Mouse (Mus musculus) lung, adult 2 months (tissue): ENCODE results near the gene Phactr1. TPM values are rescaled to one million over a fixed set of nuclear protein-coding genes. Genes with fewer than 3 reads are reported as not detected.
"Not testable (repeated sequence)": the region's sequence is repeated elsewhere in the genome, so short reads cannot be mapped to it uniquely, and the experiment has no call there.

Experiments used
- DNase-seq: peaks from one replicate; pipeline ENCODE4 v3.0.0; 2022
- H3K4me1 ChIP-seq: fragments of 200-500 bp; 2 replicates; pipeline ENCODE4 v1.6.1; 2011; ENCODE audit warnings: low read length; ENCODE audit not compliant: control insufficient read depth, insufficient read depth
- H3K4me3 ChIP-seq: fragments of 200-500 bp; replicated peaks from 2 replicates; pipeline ENCODE3; 2011; ENCODE audit warnings: low read depth, mild to moderate bottlenecking, control low read depth, low read length; ENCODE audit errors: extremely low read depth
- CTCF ChIP-seq: fragments of 200-500 bp; IDR thresholded peaks from 2 replicates; pipeline ENCODE4 v1.5.1; 2011; ENCODE audit warnings: mild to moderate bottlenecking, low read length, control low read depth; ENCODE audit not compliant: insufficient read depth
- POLR2A ChIP-seq: fragments of 200-500 bp; IDR thresholded peaks from 2 replicates; pipeline ENCODE4 v1.6.1; 2011; ENCODE audit warnings: low read depth, mild to moderate bottlenecking, control low read depth, low read length, borderline replicate concordance; ENCODE audit errors: extremely low read depth
- WGBS: fragments of 180-500 bp; shearing (Covaris S2); methylation state at CpG from one replicate; pipeline ENCODE4 v1.1.7; 2018; 5-methylcytosine and 5-hydroxymethylcytosine counted together
- polyA plus RNA-seq: library from polyadenylated mRNA; depleted of rRNA; stranded (reverse); fragments of >200 nt; gene quantifications from 2 replicates; pipeline ENCODE4 v1.2.3, GENCODE M21; 2012

The Phactr1 gene
- polyA plus RNA-seq, 1 experiment: 40.7 TPM

DNA sequence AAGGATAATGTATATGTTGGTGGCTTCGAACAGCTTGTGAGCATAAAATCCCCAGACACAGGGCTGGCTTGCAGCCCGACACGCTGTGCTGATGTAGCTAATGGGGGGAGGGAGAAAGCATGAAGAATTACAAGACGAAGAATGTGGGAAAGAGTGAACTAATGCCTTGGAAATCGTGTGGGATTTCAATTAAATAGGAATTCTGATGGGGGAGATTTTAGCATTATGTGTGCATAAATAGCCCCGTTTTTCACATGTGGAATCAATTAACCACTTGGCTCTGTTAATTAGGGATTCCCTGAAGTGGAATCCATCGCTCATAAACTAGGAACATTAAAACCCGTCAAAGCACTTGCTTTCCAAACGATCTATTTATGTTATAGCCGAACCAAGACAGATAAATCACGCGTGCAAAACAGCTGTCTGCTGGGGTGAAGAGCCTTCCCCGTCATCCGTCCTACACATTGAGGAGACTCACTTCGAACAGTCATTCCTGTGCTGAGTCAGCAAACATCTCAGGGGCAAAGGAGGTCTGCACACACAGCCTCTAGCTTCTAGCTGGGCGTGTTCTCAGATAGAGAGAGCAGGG lies 254.2 kb downstream of the Phactr1 start:
- Histone ChIP-seq H3K4me3 (no peak overlapping the region), H3K4me1 (no peaks in the 10 kb centered on the region)
- TF ChIP-seq CTCF (no peak), POLR2A (no peak)
- 66% methylated on average over 16 of the region's 16 CpGs for WGBS
- no peak for DNase-seq

DNA sequence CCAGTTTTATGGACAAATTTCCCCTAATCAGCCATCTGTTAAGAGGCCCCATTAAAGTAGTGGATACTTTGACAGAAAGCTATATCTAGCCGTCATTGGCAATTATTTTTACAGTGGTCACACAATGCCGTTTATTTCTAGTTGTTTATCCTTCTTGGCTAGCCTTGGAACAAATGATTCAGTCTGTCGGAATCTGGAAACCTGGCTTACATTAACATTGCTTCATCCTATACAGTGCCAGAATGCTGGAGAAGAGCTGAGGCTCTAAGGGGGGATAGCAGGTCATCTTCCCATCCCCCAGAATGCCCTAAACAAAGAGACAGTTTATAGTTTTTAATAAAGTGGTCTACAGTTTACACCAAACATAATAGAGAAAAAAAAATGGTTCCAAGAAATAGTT lies 257.4 kb downstream of the Phactr1 start:
- H3K4me3 ChIP-seq: no peak overlapping the region
- no peaks in the 10 kb centered on the region for H3K4me1 ChIP-seq
- no peak for DNase-seq
- TF ChIP-seq CTCF (no peak), POLR2A (no peak)
- 44% methylated on average over 3 of the region's 3 CpGs for WGBS

DNA sequence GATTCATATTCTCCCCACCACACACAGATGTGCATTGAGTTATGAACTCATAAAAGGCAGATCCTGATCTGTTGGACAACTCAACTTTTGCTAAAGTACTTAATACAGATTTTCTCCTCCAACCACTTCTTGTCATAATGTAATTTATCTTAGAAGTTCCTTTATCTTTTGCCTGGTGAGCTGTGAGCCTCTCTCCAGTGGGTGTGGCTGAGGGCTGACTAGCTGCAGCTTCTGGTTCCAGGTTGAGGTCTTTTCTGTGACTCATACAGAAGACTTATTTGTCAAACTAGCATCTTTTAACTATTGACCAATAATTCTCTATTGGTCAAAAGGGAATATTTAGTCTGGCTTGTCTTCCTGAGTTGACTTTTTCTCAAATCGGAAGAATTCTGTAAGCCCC lies 257.9 kb downstream of the Phactr1 start:
- 84% methylated on average over 1 of the region's 1 CpGs for WGBS
- Histone ChIP-seq H3K4me3 (no peak overlapping the region), H3K4me1 (no peaks in the 10 kb centered on the region)
- no peak for DNase-seq
- TF ChIP-seq POLR2A (no peak), CTCF (no peak)

DNA sequence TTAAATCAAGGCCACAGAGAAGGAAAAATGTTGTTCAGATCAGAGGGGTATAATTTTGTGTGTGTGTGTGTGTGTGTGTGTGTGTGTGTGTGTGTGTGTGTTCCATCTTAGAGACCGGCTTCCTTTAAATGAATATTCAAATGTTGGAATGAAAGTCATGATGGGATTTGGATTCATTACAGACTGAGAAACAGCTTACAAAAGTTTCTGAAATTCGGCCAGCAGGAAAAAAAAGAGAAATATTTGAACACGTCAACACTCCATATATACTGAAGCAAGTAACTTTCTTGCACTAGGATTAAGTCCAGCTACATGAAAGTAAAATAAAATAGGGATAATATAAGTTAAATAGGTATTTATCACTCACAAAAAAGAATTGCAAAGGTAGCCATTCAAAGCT lies 259.8 kb downstream of the Phactr1 start:
- no peak for DNase-seq
- TF ChIP-seq CTCF: no peak
- TF ChIP-seq POLR2A: no peak
- 71% methylated on average over 3 of the region's 3 CpGs for WGBS

DNA sequence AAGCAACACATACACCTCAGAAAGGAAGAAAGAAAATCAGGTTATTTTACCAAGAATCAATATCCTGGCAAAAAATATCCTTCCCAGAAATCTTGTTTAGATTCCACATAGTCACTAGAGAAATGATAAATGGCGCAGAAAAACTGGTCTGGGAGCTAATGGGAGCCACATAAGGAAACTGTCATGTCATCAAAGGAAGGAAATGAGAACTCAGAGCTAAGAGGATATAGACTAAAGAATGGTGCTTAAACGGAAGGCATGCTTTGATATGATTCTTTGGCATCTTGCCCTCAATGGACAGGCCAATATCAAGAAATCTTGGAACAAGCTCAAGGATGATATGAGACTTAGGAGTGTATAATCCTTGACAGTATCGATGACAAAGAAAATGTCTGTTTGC lies 263.7 kb downstream of the Phactr1 start:
- no peak overlapping the region for H3K4me3 ChIP-seq
- H3K4me1 ChIP-seq: peaks cover 2% of the 10 kb centered on the region; the same call in 1 of the 2 replicates
- DNase-seq: no peak
- TF ChIP-seq CTCF (no peak), POLR2A (no peak)
- WGBS: 32% methylated on average over 3 of the region's 3 CpGs

More for the DNA sequence above, 259.8 kb downstream of the Phactr1 start:
- Histone ChIP-seq H3K4me3 (no peak overlapping the region), H3K4me1 (peaks cover 2% of the 10 kb centered on the region; the same call in 1 of the 2 replicates)

DNA sequence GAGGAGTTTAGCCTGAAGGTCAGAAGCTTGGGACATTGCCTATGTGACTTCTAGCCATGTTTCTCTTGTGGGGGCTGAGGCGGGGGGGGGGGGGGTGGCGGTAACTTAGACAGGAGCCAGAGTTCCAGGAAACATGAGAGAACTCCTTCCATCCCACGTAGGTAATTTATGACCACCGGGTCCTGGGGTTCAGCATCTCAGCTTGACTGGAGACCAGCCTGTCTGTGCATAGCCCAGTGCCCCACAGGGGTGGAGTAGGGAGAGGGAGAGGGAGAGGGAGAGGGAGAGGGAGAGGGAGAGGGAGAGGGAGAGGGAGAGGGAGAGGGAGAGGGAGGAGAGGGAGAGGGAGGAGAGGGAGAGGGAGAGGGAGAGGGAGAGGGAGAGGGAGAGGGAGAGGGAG lies 264.8 kb downstream of the Phactr1 start:
- H3K4me1 ChIP-seq, H3K4me3 ChIP-seq, DNase-seq: not testable (repeated sequence)
- WGBS: 61% methylated on average over 4 of the region's 4 CpGs

DNA sequence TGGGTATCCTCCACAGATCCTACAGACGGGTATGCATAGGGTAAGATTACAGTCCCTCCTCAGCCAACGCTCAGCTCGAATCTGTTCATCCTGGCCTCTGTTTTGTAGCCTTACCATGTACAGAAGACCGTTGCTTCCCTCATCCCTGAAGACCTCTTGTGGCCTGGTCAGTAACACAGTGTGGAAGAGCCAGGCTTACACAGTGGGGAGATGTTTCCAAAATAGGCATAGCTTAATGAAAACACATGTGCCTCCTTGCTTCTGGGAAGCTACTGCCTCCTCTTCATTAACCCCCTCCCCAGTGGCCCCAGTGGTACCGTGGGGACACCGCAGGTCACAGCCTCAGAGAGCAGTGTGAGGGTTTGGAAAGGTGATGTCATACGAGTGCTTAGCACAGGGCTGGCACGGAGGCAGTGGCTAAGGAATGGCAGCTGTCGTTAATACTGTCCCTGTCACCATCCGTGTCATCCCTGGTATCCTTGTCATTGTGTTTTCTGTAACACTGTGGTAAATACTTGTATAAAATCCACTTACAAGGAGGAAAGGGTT lies 268.4 kb downstream of the Phactr1 start:
- no peak for TF ChIP-seq POLR2A
- TF ChIP-seq CTCF: no peak
- Histone ChIP-seq H3K4me3 (no peak overlapping the region), H3K4me1 (peaks cover 9% of the 10 kb centered on the region)
- WGBS: 82% methylated on average over 10 of the region's 10 CpGs
- no peak for DNase-seq

DNA sequence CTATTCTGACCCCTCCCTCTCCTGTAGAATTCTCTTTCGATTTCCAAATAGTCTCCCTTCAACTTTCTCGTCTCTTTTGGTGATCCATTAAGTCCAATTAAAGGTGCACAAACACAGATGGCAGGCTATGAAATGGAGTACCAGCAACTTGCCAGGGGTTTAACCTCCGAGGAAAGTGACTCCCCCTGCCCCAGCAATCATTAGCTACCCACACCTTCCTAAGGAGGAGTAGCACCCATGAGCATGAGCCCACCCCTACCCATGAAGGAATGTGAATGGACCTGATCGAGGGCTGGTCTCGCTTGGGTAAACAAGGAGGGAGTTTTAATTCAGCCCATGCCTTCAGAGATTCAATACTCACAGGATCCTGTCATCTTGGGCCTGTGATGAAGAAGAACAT lies 268.9 kb downstream of the Phactr1 start:
- no peak overlapping the region for H3K4me3 ChIP-seq
- peaks cover 9% of the 10 kb centered on the region for H3K4me1 ChIP-seq
- TF ChIP-seq CTCF: no peak
- no peak for TF ChIP-seq POLR2A
- 72% methylated on average over 5 of the region's 5 CpGs for WGBS
- DNase-seq: no peak

DNA sequence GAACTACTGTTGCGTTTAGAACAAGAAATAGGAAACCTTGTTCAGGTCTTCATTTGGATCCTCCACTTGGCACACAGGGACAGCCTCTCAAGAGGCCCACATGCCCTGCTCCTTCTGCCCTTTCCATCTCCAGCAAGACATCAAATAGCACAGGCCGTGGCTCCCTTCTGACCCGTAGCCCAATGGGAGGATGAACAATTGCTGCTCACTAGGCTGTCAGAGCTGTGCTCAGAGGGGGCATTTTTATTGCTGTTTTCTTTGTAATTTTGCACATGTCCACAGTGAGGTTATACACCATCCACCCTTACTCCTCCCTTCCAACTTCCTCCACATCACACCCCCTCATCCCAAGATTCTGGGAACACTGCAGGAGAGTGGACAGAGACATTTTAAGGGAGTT lies 269.6 kb downstream of the Phactr1 start:
- no peak for DNase-seq
- 91% methylated on average over 3 of the region's 3 CpGs for WGBS
- Histone ChIP-seq H3K4me1 (peaks cover 8% of the 10 kb centered on the region), H3K4me3 (no peak overlapping the region)
- TF ChIP-seq POLR2A (no peak), CTCF (no peak)

DNA sequence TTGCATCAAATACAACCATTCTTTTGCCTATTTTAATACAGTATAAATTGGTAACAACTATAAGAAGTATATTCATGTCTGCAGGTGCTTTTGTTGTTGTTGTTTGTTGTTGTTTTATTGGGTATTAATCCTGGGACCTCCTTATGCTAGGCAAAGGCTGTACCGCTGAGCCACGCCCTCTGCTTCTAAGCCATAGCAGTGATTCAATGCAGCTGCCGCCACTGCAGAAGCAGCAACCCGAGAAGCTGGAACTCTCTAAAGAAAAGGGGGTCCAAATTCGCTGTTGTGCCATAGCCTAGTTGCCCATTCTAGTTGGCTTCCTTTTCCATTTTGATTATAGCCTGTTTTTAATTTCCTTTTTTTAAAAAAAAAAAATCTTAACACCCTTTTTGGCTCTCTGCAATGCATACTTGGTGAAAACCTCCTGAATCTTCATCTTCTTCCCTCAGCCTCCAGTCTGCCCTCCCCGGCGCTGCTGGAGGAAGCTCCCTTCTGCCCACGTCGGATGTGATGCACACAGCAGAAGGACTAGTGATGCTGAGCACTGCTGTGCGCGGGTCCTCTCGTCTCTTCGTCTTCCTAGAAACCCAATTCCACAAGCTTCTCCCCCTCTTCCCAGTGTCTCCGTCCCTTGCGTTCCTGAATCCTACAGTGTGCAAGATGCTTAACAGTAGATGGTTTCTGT lies 271.8 kb downstream of the Phactr1 start:
- Histone ChIP-seq H3K4me3 (no peak overlapping the region), H3K4me1 (peaks cover 8% of the 10 kb centered on the region)
- WGBS: 85% methylated on average over 15 of the region's 15 CpGs
- no peak for TF ChIP-seq POLR2A
- no peak for TF ChIP-seq CTCF
- DNase-seq: no peak
